Mouse (Mus musculus): ENCODE measurements around the gene Ppat.

DNA sequence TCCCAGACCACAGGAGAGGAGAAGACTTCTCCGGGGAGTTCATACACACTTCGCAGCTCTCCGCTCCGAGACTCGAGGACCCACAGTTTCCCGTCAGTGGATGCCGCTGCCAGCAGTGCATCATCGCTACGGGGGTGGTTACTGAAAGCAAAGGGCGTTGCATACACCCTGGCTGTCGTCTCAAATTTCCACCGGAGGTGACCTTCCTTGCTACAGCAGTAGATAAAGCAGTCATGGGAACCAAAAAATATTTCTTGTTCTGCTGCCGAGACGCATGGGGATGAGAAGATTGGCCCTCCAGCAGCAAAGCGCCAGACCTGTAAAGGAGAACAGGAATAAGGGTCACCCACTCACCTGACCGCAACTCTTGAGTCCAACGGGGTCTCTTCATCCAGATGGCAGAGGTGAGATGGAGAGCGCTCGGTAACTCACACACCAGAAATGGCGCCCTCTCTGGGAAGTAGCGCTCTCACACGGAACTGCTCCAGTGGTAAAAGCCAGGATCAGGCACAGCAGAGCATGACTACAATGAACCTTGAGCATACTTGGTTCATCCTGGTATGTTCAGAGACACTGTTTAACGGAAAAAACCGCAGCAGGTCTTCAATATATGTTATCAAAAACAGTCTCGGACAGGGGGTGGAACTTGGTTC, 75.1 kb downstream of the Ppat start:
- no peak for TF ChIP-seq EP300 (optimal IDR thresholded peaks at IDR 0.05)
- no peak; the same call in 1 of the 2 replicates for TF ChIP-seq CTCF (IDR thresholded peaks at IDR 0.05; ENCODE audit: low read depth)
